Mouse (Mus musculus) lung, postnatal 0 days (tissue): ENCODE measurements around the gene Wbp2.

Experiments
- CTCF ChIP-seq: IDR thresholded peaks from 2 replicates; pipeline ENCODE4 v1.5.1; 2016; ENCODE audit warnings: antibody characterized with exemption, mild to moderate bottlenecking
- EP300 ChIP-seq: IDR thresholded peaks from 2 replicates; pipeline ENCODE4 v1.6.1; 2016; ENCODE audit warnings: antibody characterized with exemption, mild to moderate bottlenecking, control low read depth

GRCm38 (mm10) chr11:116099462-116099861 is 12.7 kb upstream of the Wbp2 start:
- no peak for TF ChIP-seq CTCF
- TF ChIP-seq EP300: no peak
